ENCODE assay signal across 12 mouse cellular contexts in the genomic region with DNA sequence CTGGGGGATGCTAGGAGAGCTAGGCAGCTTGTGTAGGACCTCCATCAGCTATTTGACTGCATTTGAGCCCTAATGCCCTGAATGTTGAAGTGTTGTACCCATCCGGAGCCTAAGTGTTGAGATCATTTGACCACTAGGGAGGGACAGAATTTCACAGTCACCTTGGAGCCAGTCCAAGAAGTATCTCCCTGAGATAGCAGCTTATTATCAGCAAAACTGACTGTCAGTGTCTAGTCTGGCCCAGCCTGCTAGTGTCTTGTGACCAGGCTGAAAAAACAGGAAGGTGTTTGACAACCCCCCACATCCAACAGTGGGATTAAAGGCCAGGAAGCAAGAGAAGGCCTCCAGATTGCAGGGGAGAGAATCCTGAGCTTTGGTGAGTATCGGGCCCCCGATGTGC. TPM values are rescaled to one million over a fixed set of nuclear protein-coding genes. Genes with fewer than 3 reads are reported as not detected.
A peak's percentile ranks its signal among the peaks of the same experiment; 100 is the strongest.
DNase-seq lines count a peak whose midpoint lies in the region; ATAC-seq and TF ChIP-seq lines count a peak whose summit lies in the region.
"Had no signal": no experiment of that assay in that cellular context is flagged by ENCODE, and none has a peak within 500 bp of the region (broad histone marks: within the 10 kb centered on the region; RNA-seq: fewer than 3 reads in every experiment).

No protein-coding gene starts in this region.

- no peak overlapping the region for H3K9ac ChIP-seq in intestine, embryonic 15.5 days
- H3K9ac ChIP-seq in liver, postnatal 0 days (replicated peaks): no peak overlapping the region
- H3K9ac ChIP-seq: stomach, embryonic 15.5 days had no signal

- no peak for TF ChIP-seq EP300 in liver, postnatal 0 days (IDR thresholded peaks at IDR 0.05; ENCODE audit: low read depth)

- 68% methylated on average over 3 of the region's 3 CpGs for WGBS in intestine, embryonic 15.5 days
- 49% methylated on average over 3 of the region's 3 CpGs for WGBS in liver, postnatal 0 days (ENCODE audit: insufficient replicate concordance)

- no peaks in the 10 kb centered on the region for H3K9me3 ChIP-seq in intestine, embryonic 15.5 days
- H3K9me3 ChIP-seq in liver, postnatal 0 days (ENCODE audit: low read length): no peaks in the 10 kb centered on the region
- H3K9me3 ChIP-seq: stomach, embryonic 15.5 days had no signal

- H3K4me3 ChIP-seq in intestine, embryonic 15.5 days (replicated peaks): no peak overlapping the region
- H3K4me3 ChIP-seq in liver, postnatal 0 days (ENCODE audit: low read depth, low read length): no peak overlapping the region
- H3K4me3 ChIP-seq: erythroblast, embryonic 14.5 days; stomach, embryonic 15.5 days had no signal

- peak; percentile 22; the same call in 1 of the 2 replicates for ATAC-seq in common myeloid progenitor, adult 5-6 weeks (replicated peaks; ENCODE audit: low read depth, poor library complexity, severe bottlenecking)
- peak; percentile 30 for ATAC-seq in intestine, embryonic 15.5 days
- ATAC-seq in liver, postnatal 0 days: peak; percentile 27; the same call in 1 of the 2 replicates
- ATAC-seq: hindbrain, embryonic 16.5 days had no signal

- peaks cover 9% of the 10 kb centered on the region; the same call in 1 of the 2 replicates for H3K4me1 ChIP-seq in intestine, embryonic 15.5 days (replicated peaks)
- no peaks in the 10 kb centered on the region for H3K4me1 ChIP-seq in liver, postnatal 0 days (ENCODE audit: insufficient read depth)
- H3K4me1 ChIP-seq: stomach, embryonic 15.5 days had no signal

- TF ChIP-seq CTCF in liver, postnatal 0 days (IDR thresholded peaks at IDR 0.05; ENCODE audit: low read depth): peak; percentile 18; the same call in 1 of the 2 replicates

- H3K27me3 ChIP-seq in intestine, embryonic 15.5 days (replicated peaks): no peaks in the 10 kb centered on the region
- H3K27me3 ChIP-seq in liver, postnatal 0 days (ENCODE audit: insufficient read depth, low read length): no peaks in the 10 kb centered on the region
- H3K27me3 ChIP-seq: stomach, embryonic 15.5 days had no signal

- no peak overlapping the region; the same call in 1 of the 2 replicates for H3K4me2 ChIP-seq in intestine, embryonic 15.5 days (replicated peaks)
- no peak overlapping the region for H3K4me2 ChIP-seq in liver, postnatal 0 days (ENCODE audit: low read depth, low read length)
- H3K4me2 ChIP-seq: stomach, embryonic 15.5 days had no signal

- peak; percentile 34 for DNase-seq in kidney, adult 18-20 months
- DNase-seq in kidney, adult 11 months: no peak
- no peak for DNase-seq in liver, postnatal 0 days
- DNase-seq in retina, postnatal 1 day: no peak
- no peak for DNase-seq in right cerebral cortex, postnatal 14 days
- DNase-seq: lung, postnatal 36 days had no signal

- H3K36me3 ChIP-seq in intestine, embryonic 15.5 days: no peaks in the 10 kb centered on the region
- H3K36me3 ChIP-seq in liver, postnatal 0 days (replicated peaks; ENCODE audit: insufficient read depth, low read length): no peaks in the 10 kb centered on the region
- H3K36me3 ChIP-seq: stomach, embryonic 15.5 days had no signal

- H3K27ac ChIP-seq in intestine, embryonic 15.5 days: peak overlapping the region; percentile 84
- 0 out of 2 replicates have a peak overlapping the region, but pooled peaks have one; percentile 4 for H3K27ac ChIP-seq in liver, postnatal 0 days (ENCODE audit: low read depth)
- H3K27ac ChIP-seq: stomach, embryonic 15.5 days had no signal

RNA-seq across cellular contexts. Expression of gene Folr1, which starts 0.7 kb away (rescaled TPM):
- not detected in 2 replicates for total RNA-seq in common myeloid progenitor, adult 5-6 weeks (2017)
- polyA plus RNA-seq in intestine, embryonic 15.5 days (2015; fragmentation: Nextera tagmentation; extraction: Ambion mirVana): 121 and 149 TPM in 2 replicates
- polyA plus RNA-seq in liver, postnatal 0 days (2015; fragmentation: Nextera tagmentation; extraction: Ambion mirVana): 0.63 and 0.92 TPM in 2 replicates
- polyA plus RNA-seq: erythroblast, embryonic 14.5 days; limb, embryonic 11.5 days had no signal

RNA-seq across cellular contexts. Expression of gene Anapc15, which starts 7.8 kb away (rescaled TPM):
- 62.0 and 107 TPM in 2 replicates for total RNA-seq in common myeloid progenitor, adult 5-6 weeks (2017)
- 71.5 and 74.7 TPM in 2 replicates for polyA plus RNA-seq in intestine, embryonic 15.5 days (2015; fragmentation: Nextera tagmentation; extraction: Ambion mirVana)
- polyA plus RNA-seq in liver, postnatal 0 days (2015; fragmentation: Nextera tagmentation; extraction: Ambion mirVana): 23.8 and 28.5 TPM in 2 replicates

RNA-seq across cellular contexts. Expression of gene Folr2, which starts 14.3 kb away (rescaled TPM):
- total RNA-seq in common myeloid progenitor, adult 5-6 weeks (2017): not detected in 2 replicates
- polyA plus RNA-seq in intestine, embryonic 15.5 days (2015; fragmentation: Nextera tagmentation; extraction: Ambion mirVana): 2.3 and 2.9 TPM in 2 replicates
- 8.2 and 9.0 TPM in 2 replicates for polyA plus RNA-seq in liver, postnatal 0 days (2015; fragmentation: Nextera tagmentation; extraction: Ambion mirVana)
- polyA plus RNA-seq: erythroblast, embryonic 14.5 days had no signal

RNA-seq across cellular contexts. Expression of gene Inppl1, which starts 33.3 kb away (rescaled TPM):
- 1.0 and 1.8 TPM in 2 replicates for total RNA-seq in common myeloid progenitor, adult 5-6 weeks (2017)
- polyA plus RNA-seq in intestine, embryonic 15.5 days (2015; fragmentation: Nextera tagmentation; extraction: Ambion mirVana): 34.9 and 35.4 TPM in 2 replicates
- polyA plus RNA-seq in liver, postnatal 0 days (2015; fragmentation: Nextera tagmentation; extraction: Ambion mirVana): 5.0 TPM in 2 replicates

RNA-seq across cellular contexts. Expression of gene Lamtor1, which starts 34.4 kb away (rescaled TPM):
- 66.9 and 67.0 TPM in 2 replicates for total RNA-seq in common myeloid progenitor, adult 5-6 weeks (2017)
- polyA plus RNA-seq in intestine, embryonic 15.5 days (2015; fragmentation: Nextera tagmentation; extraction: Ambion mirVana): 184 and 199 TPM in 2 replicates
- polyA plus RNA-seq in liver, postnatal 0 days (2015; fragmentation: Nextera tagmentation; extraction: Ambion mirVana): 61.5 and 62.2 TPM in 2 replicates

Comparison
In these comparisons a context has a peak if more than half of its experiments do, and no peak if none do; other contexts are left out.
1. RNA of gene Folr1, which starts 0.7 kb away (polyA plus RNA-seq): 121 to 149 TPM in intestine, embryonic 15.5 days; 0.63 to 0.92 TPM in liver, postnatal 0 days; every median in the first group is over 10 times any median in the second.
2. Peak in every context shown above with its lines, with median percentiles within 50 percentile points of each other: ATAC-seq.